Mouse (Mus musculus) liver, embryonic 14.5 days (tissue): ENCODE measurements around the gene Kcnma1.

ENCODE experiments used
- CTCF ChIP-seq: IDR thresholded peaks from 2 replicates; pipeline ENCODE4 v1.5.1; 2016; ENCODE audit warnings: antibody characterized with exemption, low read depth, control low read depth
- EP300 ChIP-seq: IDR thresholded peaks from 2 replicates; pipeline ENCODE4 v1.6.1; 2016; ENCODE audit warnings: antibody characterized with exemption, low read depth

DNA sequence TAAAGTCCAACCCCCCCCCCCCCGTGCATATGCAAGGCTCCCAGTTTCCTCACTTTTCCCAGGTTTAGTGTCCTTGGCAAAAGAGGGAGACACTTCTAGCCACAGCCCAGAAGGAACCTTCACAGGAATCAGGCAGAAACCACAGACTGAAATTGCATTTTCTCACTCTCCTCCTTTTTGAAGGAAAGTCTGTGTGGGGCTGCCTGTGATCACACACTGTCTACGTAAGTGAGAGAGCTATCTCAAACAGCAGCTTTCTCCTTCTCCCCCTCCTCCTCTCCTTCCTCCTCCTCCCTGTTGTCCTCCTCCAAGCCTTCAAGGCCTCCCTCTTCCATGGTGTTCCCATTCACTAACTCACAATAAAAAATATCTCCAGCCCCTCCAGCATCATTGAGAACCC, 90.9 kb downstream of the Kcnma1 start:
- TF ChIP-seq CTCF (no peak), EP300 (no peak)
